Mouse (Mus musculus): ENCODE measurements at regions not wholly inside any gene's neighbourhood (a gene's known extent, or its start where the extent isn't known, plus 50 kb on each side); places are given as distances from the start of the nearest gene placed in this dataset.

DNA sequence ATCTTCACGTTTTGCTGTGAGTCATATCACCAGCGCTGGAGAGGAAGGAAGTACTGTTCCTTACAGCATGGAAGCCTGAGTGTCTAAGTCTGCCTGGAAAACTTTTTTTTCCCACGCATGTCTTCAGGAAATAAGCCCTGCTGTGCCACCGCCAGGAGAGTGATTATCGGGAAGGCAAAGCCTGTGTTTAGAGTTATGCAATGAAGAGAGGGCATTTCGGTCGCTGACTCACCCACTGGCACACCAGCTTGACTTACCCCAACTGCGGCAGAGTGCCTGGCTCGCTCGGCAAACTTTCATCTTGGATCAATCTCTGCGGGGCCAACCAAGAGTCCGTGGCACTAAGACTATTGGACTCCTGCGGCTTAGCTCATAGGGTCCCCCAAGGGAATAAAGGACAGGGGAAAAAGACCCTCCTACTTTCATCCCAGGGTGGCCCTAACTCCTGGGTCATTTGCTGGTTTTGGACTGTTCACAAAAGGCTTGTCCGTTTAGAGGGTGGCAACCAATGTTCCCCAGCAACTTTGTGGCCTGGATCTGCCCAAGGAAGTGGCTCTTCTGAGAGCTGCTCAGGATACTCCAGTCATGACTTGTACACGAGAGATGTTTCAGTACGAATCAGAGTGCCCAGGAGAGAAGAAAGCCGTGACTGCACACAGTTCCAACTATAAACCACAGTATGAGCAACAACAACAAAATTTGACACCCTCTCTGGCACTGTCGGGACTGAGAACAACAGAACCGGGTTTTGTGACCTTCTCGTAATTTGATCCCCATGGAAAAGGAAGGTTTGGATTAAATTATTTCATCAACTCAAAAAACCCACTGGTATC, 248.3 kb downstream of the Zfp36l1 start:
- no peak for TF ChIP-seq CTCF (IDR thresholded peaks at IDR 0.05; ENCODE audit: control insufficient read depth, insufficient read depth, low read length)
- no peak for TF ChIP-seq POLR2A (IDR thresholded peaks at IDR 0.05; ENCODE audit: borderline replicate concordance, control insufficient read depth, low read depth, low read length)

Measured in bone marrow, adult 2 months (tissue).